Mouse (Mus musculus): ENCODE results near the gene Foxo6. TPM values are rescaled to one million over a fixed set of nuclear protein-coding genes. Genes with fewer than 3 reads are reported as not detected.
A peak's percentile ranks its signal among the peaks of the same experiment; 100 is the strongest.

The Foxo6 gene
- polyA plus RNA-seq, 1 experiment from 2014 or later: 1.0 TPM

GRCm38 (mm10) chr4:120241106-120241505 is 46.0 kb downstream of the Foxo6 start:
- H3K9ac ChIP-seq: 0 out of 2 replicates have a peak overlapping the region, but pooled peaks have one; percentile 49
- peak overlapping the region; percentile 78 for H3K27ac ChIP-seq (replicated peaks)
- H3K36me3 ChIP-seq: no peaks in the 10 kb centered on the region
- no peak overlapping the region for H3K4me2 ChIP-seq
- no peak overlapping the region for H3K4me3 ChIP-seq
- no peak for ATAC-seq (ENCODE audit: low read depth)
- WGBS: 51% methylated on average over 3 of the region's 3 CpGs
- no peaks in the 10 kb centered on the region for H3K27me3 ChIP-seq
- H3K4me1 ChIP-seq (replicated peaks): peaks cover 52% of the 10 kb centered on the region
- no peaks in the 10 kb centered on the region for H3K9me3 ChIP-seq

GRCm38 (mm10) chr4:120239419-120239818 is 47.7 kb downstream of the Foxo6 start:
- WGBS: 69% methylated on average over 3 of the region's 3 CpGs
- Histone ChIP-seq H3K27ac (replicated peaks) (no peak overlapping the region), H3K4me2 (no peak overlapping the region), H3K9me3 (no peaks in the 10 kb centered on the region), H3K36me3 (no peaks in the 10 kb centered on the region), H3K9ac (no peak overlapping the region), H3K4me3 (no peak overlapping the region), H3K27me3 (no peaks in the 10 kb centered on the region), H3K4me1 (replicated peaks) (peaks cover 50% of the 10 kb centered on the region)
- no peak for ATAC-seq (ENCODE audit: low read depth)

GRCm38 (mm10) chr4:120233243-120233642 is 53.9 kb downstream of the Foxo6 start:
- Histone ChIP-seq H3K4me2 (no peak overlapping the region), H3K36me3 (no peaks in the 10 kb centered on the region), H3K9ac (no peak overlapping the region), H3K4me1 (replicated peaks) (peaks cover 20% of the 10 kb centered on the region), H3K9me3 (no peaks in the 10 kb centered on the region), H3K27me3 (peaks cover 4% of the 10 kb centered on the region; the same call in 1 of the 2 replicates), H3K27ac (replicated peaks) (no peak overlapping the region), H3K4me3 (no peak overlapping the region)
- 78% methylated on average over 2 of the region's 2 CpGs for WGBS
- ATAC-seq (ENCODE audit: low read depth): no peak

GRCm38 (mm10) chr4:120232541-120232940 is 54.6 kb downstream of the Foxo6 start:
- H3K4me1 ChIP-seq (replicated peaks): peaks cover 20% of the 10 kb centered on the region
- WGBS: 81% methylated on average over 2 of the region's 2 CpGs
- H3K4me2 ChIP-seq: no peak overlapping the region
- H3K9ac ChIP-seq: no peak overlapping the region
- ATAC-seq (ENCODE audit: low read depth): no peak
- H3K27me3 ChIP-seq: peaks cover 4% of the 10 kb centered on the region; the same call in 1 of the 2 replicates
- no peak overlapping the region for H3K4me3 ChIP-seq
- H3K9me3 ChIP-seq: no peaks in the 10 kb centered on the region
- H3K36me3 ChIP-seq: no peaks in the 10 kb centered on the region
- no peak overlapping the region for H3K27ac ChIP-seq (replicated peaks)

- Histone ChIP-seq H3K9ac (0 out of 2 replicates have a peak overlapping the region, but pooled peaks have one; percentile 23), H3K4me2 (no peak overlapping the region), H3K27ac (replicated peaks) (no peak overlapping the region), H3K4me1 (replicated peaks) (peaks cover 20% of the 10 kb centered on the region), H3K36me3 (no peaks in the 10 kb centered on the region), H3K4me3 (no peak overlapping the region), H3K27me3 (peaks cover 4% of the 10 kb centered on the region; the same call in 1 of the 2 replicates), H3K9me3 (no peaks in the 10 kb centered on the region)
- whole genome bisulfite sequencing: 35% methylated on average over 4 of the region's 4 CpGs
- no peak; the same call in 1 of the 2 replicates for ATAC-seq (ENCODE audit: low read depth)
These were observed 55.2 kb downstream of the Foxo6 start for GRCm38 (mm10) chr4:120231982-120232381.

- Histone ChIP-seq H3K27me3 (peaks cover 4% of the 10 kb centered on the region; the same call in 1 of the 2 replicates), H3K4me3 (no peak overlapping the region), H3K4me1 (replicated peaks) (peaks cover 21% of the 10 kb centered on the region), H3K4me2 (no peak overlapping the region), H3K36me3 (no peaks in the 10 kb centered on the region), H3K27ac (replicated peaks) (no peak overlapping the region), H3K9ac (no peak overlapping the region), H3K9me3 (no peaks in the 10 kb centered on the region)
- 0 out of 2 replicates have a peak, but pooled peaks have one; percentile 20 for ATAC-seq (ENCODE audit: low read depth)
- 15% methylated on average over 6 of the region's 6 CpGs for WGBS
These were observed 56.9 kb downstream of the Foxo6 start for GRCm38 (mm10) chr4:120230256-120230649.

GRCm38 (mm10) chr4:120229505-120230255 is 57.5 kb downstream of the Foxo6 start:
- Histone ChIP-seq H3K9ac (no peak overlapping the region), H3K4me2 (no peak overlapping the region), H3K27me3 (peaks cover 4% of the 10 kb centered on the region; the same call in 1 of the 2 replicates), H3K36me3 (no peaks in the 10 kb centered on the region), H3K9me3 (no peaks in the 10 kb centered on the region), H3K27ac (replicated peaks) (no peak overlapping the region), H3K4me1 (replicated peaks) (peaks cover 27% of the 10 kb centered on the region), H3K4me3 (no peak overlapping the region)
- no peak for ATAC-seq (ENCODE audit: low read depth)
- 84% methylated on average over 13 of the region's 13 CpGs for WGBS

- WGBS: 88% methylated on average over 3 of the region's 3 CpGs
- H3K9me3 ChIP-seq: no peaks in the 10 kb centered on the region
- H3K4me3 ChIP-seq: no peak overlapping the region
- peaks cover 37% of the 10 kb centered on the region for H3K4me1 ChIP-seq (replicated peaks)
- no peak for ATAC-seq (ENCODE audit: low read depth)
- no peak overlapping the region for H3K9ac ChIP-seq
- H3K27me3 ChIP-seq: peaks cover 4% of the 10 kb centered on the region; the same call in 1 of the 2 replicates
- no peak overlapping the region for H3K27ac ChIP-seq (replicated peaks)
- H3K36me3 ChIP-seq: no peaks in the 10 kb centered on the region
- H3K4me2 ChIP-seq: no peak overlapping the region
These were observed 58.5 kb downstream of the Foxo6 start for GRCm38 (mm10) chr4:120228613-120229012.

GRCm38 (mm10) chr4:120227224-120227623 is 59.9 kb downstream of the Foxo6 start:
- 42% methylated on average over 2 of the region's 2 CpGs for WGBS
- Histone ChIP-seq H3K4me2 (no peak overlapping the region), H3K27ac (replicated peaks) (no peak overlapping the region), H3K36me3 (no peaks in the 10 kb centered on the region), H3K4me1 (replicated peaks) (peaks cover 49% of the 10 kb centered on the region), H3K4me3 (no peak overlapping the region), H3K27me3 (peaks cover 4% of the 10 kb centered on the region; the same call in 1 of the 2 replicates), H3K9me3 (no peaks in the 10 kb centered on the region), H3K9ac (no peak overlapping the region)
- ATAC-seq (ENCODE audit: low read depth): no peak

- H3K27ac ChIP-seq (replicated peaks): no peak overlapping the region
- no peaks in the 10 kb centered on the region for H3K9me3 ChIP-seq
- H3K4me2 ChIP-seq: no peak overlapping the region
- ATAC-seq (ENCODE audit: low read depth): no peak
- H3K4me3 ChIP-seq: no peak overlapping the region
- no peak overlapping the region for H3K9ac ChIP-seq
- peaks cover 49% of the 10 kb centered on the region for H3K4me1 ChIP-seq (replicated peaks)
- H3K27me3 ChIP-seq: peaks cover 4% of the 10 kb centered on the region; the same call in 1 of the 2 replicates
- H3K36me3 ChIP-seq: no peaks in the 10 kb centered on the region
- WGBS: 86% methylated on average over 4 of the region's 4 CpGs
These were observed 60.5 kb downstream of the Foxo6 start for GRCm38 (mm10) chr4:120226682-120227081.

- H3K9me3 ChIP-seq: no peaks in the 10 kb centered on the region
- H3K27ac ChIP-seq (replicated peaks): 0 out of 2 replicates have a peak overlapping the region, but pooled peaks have one; percentile 6
- H3K4me1 ChIP-seq (replicated peaks): peaks cover 44% of the 10 kb centered on the region
- no peaks in the 10 kb centered on the region for H3K36me3 ChIP-seq
- no peaks in the 10 kb centered on the region for H3K27me3 ChIP-seq
- H3K4me3 ChIP-seq: no peak overlapping the region
- peak; percentile 23; the same call in 1 of the 2 replicates for ATAC-seq (ENCODE audit: low read depth)
- 55% methylated on average over 6 of the region's 6 CpGs for WGBS
- no peak overlapping the region for H3K9ac ChIP-seq
- no peak overlapping the region for H3K4me2 ChIP-seq
These were observed 61.9 kb downstream of the Foxo6 start for GRCm38 (mm10) chr4:120225135-120225780.

GRCm38 (mm10) chr4:120223805-120224204 is 63.3 kb downstream of the Foxo6 start:
- H3K9me3 ChIP-seq: no peaks in the 10 kb centered on the region
- H3K4me3 ChIP-seq: no peak overlapping the region
- H3K36me3 ChIP-seq: no peaks in the 10 kb centered on the region
- H3K27me3 ChIP-seq: no peaks in the 10 kb centered on the region
- no peak overlapping the region for H3K27ac ChIP-seq (replicated peaks)
- H3K4me1 ChIP-seq (replicated peaks): peaks cover 53% of the 10 kb centered on the region
- WGBS: 76% methylated on average over 6 of the region's 6 CpGs
- H3K4me2 ChIP-seq: no peak overlapping the region
- H3K9ac ChIP-seq: no peak overlapping the region
- ATAC-seq (ENCODE audit: low read depth): no peak; the same call in 1 of the 2 replicates

Measured in neural tube, embryonic 13.5 days (tissue).